Mouse (Mus musculus) skeletal muscle tissue, adult 2 months (tissue): Measurements from ENCODE around the gene Ldlrad1.

Experiments
- DNase-seq: peaks from one replicate; pipeline ENCODE4 v3.0.0-alpha.2; 2012; ENCODE audit warnings: low read depth, low spot score

Gene Ldlrad1

DNA sequence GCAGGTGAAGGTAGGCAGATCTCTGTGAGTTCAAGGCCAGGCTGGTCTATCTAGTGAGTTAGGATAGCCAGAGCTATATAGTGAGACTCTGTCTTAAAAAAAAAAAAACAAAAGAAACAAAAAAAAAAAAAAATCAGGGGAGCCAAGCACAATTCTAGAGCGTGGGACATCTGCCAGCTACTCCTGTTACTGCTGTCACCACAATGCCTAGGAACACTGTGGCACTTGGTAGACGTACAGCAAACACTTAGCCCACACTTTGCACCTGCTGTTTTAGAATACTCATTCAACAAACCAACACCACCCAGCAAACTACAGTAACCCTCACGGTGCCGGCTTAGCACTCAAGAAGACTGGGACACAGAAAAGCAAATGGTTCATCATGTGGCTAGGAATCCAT is 2.5 kb downstream of the Ldlrad1 start:
- DNase-seq = no peak

DNA sequence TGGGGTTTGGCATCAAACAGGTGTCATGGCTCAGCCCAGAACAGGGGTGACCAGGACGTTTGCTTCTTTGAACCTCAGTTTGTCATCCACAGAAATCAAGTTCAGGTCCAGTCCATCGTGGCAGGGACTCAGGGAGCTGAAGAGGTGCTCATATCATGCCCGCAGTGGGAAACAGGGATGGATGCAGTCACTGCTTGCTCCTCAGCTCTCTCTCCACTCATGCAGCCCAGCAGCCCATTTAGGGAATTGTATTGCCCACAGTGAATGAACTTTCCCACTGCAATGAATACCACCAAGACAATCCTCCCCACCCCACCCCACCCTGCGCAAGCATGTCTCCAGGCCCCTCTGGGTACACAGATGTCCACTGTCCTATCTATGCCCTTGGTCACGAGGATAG is 3.0 kb downstream of the Ldlrad1 start:
- no peak for DNase-seq

DNA sequence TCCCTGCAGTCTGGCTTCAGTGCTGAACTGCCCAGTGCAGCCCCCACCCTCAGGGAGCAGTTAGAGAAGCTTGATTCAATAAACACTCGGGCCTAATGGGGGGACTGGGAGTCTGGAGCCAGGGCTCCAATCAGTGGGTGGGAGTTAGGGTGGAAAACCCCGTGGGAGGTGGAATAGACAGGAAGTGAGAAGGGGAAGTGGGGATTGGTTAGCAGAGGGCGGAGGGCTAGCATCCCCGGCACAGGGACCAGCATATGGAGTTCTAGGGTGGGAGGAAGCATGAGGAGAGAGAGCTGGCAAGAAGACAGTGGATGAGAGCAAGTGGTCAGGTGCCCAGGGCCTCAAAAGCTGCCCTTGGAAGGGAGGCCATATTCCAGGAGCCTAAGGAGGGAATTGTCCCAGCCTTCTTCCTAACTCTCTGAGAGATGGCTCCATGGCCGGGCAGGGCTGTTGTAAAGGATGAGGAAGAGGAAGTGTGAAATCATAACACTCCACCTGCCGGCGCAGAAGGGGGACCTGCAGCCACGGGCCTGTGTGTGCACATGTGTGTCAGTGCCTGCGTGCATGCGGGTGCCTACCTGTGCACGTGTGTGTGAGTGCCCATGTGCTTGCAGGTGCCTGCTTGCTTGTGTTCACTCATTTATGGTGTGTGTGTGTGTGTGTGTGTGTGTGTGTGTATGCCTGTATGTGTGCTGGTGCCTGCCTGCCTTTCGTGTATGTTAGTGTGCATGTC is 4.5 kb downstream of the Ldlrad1 start:
- no peak for DNase-seq

DNA sequence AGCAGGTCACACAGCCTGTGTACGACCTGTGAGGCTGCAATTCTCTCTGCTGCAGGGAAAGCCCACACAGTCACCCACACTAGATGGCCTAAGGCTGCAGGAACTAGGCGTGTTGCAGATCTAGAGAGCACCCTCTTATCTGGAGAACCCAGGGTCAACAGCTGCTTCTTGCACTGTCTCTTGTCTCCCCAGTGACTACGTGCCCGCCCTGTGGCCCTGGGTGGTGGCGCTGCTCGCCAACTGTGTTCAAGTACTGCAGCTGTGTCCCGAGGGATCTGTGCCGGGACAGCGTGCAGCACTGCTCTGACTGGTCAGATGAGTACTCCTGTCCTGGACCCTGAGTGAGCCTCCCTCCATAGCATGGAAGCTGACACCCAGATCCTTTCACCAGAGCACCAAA is 8.6 kb downstream of the Ldlrad1 start:
- DNase-seq = peak; percentile 13

DNA sequence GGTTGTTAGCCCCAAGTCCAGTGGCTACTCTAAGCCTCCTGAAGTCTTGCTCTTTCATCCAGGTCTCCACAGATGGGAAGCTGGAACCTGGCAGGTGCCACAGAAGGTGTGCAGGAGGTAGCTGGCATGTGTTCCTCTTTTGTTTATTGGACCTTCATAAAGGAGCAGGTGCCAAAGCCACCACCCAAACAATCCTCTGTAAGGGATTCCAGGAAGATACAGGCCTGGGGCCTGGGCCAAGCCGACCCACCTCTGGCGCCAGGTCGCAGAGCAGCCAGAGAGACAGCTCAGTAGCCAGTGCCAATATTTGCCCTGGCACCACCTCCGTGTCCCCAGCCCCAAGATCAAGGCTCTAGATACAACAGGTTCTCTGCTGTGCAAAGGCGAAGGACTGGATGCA is 12.5 kb downstream of the Ldlrad1 start:
- DNase-seq = no peak

DNA sequence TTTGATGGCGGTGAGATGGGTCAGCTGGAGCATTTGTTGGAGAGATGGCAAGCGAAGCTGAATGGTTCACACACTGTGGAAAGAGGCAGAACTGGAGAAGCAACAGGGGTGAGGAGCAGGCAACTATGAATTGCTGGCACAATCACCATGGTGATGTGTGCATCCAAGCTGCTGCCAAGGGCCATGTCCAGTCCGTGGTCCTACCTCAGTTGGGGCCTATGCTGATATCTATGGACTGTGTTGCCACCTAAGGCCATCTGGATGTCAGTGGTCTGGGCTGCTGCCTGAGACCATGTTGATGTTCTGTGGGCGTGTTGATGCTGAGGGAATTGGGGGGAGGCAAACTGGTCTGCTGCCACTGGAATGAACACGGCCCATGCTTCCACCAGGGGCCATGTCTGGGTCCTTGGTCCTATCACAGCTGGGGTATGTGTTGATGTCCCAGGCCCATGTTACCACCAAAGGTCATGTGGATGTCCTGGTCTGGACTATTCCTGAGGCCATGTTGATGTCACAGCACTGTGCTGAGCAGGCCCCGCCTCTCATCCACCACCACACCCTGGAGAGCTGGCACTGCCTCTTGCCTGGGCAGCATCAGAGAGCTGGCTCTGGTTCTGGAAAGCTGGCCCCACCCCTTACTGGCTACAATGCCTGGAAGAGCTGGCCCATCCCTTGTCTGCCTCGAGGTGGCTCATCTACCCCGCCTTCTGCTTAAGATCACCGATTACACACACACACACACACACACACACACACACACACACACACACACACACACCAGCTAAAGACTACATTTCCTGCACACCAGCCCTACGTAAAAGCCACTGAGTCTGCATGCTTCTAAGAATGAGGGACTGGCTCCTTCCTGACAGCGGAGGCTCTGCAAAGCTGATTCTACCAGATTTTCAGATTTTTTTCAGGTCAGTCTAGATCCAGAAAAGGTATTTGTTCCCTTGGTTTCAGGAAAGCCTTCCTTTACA is 14.5 kb downstream of the Ldlrad1 start:
- peak; percentile 39 for DNase-seq

DNA sequence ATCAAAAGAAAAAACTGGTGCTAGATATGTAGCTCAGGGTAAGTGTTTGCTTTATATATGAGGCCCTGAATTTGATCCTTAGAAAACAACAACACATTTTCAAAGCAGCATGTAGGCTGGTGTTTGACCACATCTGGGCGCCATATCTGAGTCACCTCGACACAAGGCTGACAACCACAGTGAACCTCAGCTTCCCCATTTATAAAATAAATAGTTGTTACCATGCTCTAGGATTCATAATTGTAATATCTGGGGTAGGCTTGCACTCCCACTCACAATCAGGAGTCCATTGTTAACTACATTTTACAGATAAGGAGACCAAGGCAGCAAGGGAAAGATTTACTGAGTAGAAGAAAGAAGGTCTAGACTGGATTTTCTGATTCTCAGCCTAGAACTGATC is 17.3 kb downstream of the Ldlrad1 start:
- DNase-seq = no peak

DNA sequence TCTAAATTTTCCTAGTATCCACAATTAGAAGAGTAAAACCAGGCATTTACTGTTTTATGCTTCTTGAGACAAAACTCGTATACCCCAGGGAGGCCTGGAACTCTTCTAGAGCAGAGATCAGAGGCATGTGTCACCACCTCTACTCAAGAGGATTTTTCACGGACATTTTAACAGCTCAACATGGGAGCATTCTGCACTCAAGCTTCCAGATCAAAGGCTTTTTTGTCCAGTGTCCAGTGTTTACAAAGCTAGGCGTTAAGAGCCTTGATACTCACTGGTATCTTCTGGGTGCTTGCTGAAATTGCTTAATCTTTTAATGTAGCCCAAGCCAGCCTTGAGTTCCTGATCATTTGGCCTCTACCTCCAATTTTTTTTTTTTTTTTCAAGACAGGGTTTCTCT is 23.2 kb downstream of the Ldlrad1 start:
- no peak for DNase-seq

DNA sequence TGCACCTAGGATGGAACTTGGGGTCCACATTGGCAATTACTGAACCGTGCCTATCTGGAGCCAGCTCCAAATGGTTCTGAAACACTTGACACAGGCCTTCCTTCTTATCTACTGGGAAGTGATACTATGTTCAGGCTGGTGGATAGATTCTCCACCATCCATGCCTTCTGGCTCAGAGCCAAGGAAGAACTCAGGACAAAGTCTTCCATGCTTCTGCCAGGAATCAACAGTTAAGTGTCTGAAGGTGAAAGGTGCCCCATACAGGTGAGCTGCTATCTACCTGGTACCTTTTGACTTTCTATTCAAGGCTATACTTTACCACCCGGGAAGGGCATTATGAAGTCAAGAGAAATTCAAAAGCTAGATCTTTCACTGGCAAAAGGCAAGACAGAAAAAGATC is 29.3 kb downstream of the Ldlrad1 start:
- DNase-seq = no peak

DNA sequence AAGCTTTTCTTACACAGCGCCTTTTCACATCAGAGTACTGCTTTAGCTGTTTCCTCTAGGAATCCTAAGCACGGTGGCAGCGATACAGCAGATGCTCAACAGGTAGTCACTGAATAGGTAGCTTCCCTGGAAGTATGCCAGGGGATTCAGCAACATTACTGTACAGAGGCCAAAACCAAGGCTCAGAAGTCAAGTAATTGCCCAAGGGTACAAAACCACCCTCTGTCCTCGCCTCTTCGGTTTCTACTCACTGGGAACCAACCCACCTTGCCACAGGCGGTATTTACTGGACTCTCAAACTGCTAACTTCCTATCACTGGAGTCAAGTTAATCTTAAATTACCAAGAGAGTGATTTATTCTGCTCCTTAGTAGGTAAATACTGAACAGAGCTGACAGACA is 31.2 kb downstream of the Ldlrad1 start:
- DNase-seq = no peak

DNA sequence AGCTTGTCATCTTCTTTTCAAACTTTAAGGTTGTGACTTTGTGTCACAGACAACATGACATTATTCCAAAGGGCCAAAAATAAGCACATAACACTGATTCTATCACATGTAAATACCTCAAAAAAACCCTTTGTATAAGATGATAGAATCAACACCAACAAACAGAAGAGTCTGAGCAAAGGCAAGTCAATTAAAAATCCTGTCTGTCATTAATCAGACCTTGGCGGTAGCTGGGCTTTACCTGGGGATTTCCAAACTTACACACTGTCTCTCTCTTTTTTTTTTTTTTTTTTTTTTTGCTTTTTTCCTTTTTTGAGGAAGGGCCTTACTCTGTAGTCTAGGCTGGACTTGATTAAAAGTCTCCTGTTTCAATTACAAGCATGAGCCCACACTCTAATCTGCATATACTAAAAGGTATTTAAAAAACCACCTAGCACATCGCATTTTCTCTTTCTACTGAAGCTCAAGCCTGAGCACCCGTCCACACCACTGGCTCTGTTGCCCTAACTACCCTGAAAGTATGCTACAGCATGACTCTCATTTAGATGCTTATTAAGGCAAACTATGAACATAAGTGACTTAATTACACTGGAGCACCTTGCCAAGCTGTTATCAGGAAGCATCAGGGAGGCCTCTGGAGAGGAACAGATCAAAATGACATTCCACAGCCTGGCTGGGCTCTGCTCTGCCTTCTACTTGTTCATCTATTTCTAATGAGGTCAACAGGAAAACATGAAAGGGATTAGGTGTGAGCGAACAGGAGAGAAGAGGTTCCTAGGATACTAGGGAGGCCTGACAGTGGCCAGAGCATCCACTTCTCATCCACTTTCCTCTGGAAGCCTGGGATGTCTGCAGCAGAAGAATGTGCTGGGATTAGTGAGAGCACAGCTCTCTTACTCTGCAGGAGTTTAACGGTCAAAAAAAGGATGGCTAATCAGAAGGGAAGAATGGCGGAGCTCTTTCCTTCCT is 34.7 kb downstream of the Ldlrad1 start:
- no peak for DNase-seq

DNA sequence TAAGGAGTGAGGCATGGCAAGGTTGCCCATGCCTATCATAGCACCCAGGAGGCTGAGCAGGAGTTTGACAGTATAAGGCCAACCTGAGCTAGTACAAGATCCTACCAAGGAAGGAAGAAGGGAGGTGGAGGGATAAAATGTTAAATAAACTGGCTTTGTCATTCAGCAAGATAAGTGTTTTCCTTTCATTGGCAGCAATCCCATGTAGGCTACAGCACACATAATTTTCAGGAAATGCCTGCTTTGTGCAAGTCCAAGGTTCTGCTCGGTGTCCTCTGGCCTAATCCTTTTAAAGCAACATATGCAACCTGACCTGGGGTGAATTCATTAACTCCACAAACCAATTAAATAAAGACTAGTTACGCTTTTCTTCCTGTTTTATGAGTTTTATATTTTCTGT is 36.4 kb downstream of the Ldlrad1 start:
- DNase-seq = no peak

DNA sequence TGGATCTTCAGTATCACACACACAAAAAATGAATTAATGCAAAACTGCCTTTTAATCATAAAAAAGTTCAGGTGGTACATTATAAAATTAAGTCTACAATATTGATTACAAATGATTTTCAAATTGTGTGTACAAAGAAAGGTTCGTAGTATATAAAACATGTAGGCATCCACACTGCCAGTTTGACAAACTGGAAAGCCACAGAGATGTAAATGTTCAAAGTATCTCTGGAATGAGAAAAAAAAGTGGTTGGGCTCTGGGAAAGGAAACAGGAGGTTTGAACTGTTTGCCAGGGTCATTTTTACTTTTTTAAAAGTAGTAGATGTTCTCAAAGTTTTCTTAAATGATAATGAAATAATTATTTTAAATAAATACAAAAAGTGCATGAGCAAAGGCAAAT is 37.1 kb downstream of the Ldlrad1 start:
- DNase-seq = no peak

DNA sequence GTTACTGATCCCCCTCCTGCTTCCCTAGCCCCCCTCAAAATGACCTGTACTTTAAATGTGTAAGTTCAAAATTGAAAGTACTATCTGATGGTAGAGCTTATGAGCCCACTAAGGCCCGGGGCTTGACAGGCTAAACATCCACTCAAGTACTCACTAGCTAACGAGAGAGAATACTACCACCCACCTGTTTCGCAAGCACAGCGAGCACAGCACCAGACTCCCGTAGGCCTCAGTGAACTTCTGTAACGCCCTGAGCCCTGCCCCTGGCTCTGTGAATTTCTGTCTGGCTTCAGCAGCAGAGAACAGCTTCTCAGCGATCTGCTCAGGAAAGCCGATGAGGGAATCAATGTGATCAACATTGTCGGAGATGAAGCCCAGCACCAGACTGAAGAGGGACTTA is 38.1 kb downstream of the Ldlrad1 start:
- DNase-seq = no peak

DNA sequence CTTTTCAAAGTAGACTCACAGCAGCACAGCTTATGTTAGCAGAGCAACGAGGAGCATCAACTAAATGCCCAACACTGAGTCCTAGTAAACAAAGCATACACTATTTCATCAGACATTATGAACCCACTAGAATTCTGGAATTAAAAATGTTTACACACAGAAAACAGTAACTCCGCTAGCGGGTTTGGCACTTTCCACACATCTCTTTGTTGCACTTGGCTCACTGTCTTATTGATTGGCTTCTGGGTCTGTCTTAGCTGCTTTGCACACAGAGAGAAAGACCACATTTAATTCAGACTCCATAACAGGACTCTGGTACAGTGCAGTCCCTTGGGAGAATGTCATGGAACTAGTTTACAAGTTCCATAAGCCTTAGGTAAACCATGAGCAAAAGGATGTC is 39.1 kb downstream of the Ldlrad1 start:
- DNase-seq = no peak

DNA sequence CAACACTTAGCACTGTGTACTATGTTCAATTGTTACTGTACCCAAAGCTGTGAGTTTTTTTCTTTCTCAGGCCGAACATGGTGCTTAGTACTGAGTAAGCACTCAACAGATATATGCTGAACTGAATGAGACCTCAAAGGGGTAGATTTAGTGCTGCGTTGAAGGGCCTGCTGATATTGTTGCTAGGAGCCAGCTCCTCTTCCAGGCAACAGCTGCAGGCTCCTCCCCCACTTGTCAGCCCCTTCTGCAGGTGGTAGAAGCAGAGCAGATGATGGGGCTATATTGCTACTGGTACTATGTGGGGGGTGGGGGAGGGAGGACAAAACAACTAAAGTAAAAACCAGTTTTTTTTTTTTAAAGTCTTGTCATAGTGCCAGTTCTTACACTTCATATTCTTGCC is 40.5 kb downstream of the Ldlrad1 start:
- no peak for DNase-seq

DNA sequence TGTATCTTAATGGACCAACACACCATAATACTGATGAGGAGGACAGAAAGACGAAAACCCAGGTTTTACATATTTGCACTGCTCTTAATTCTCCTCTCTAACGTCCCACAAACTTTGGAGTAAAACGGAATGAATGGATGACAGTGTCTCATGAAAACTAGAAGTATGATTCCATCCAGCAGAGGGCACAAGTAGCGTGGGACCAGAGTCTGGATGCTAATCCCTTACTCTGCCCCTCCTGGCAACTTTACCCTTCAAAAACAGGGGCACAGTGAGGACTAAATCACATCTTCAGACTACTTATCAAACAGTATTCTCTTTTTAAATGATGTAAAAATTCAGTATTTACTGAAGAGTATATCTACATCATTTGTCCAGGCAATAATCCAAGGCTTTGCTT is 41.5 kb downstream of the Ldlrad1 start:
- DNase-seq = no peak

DNA sequence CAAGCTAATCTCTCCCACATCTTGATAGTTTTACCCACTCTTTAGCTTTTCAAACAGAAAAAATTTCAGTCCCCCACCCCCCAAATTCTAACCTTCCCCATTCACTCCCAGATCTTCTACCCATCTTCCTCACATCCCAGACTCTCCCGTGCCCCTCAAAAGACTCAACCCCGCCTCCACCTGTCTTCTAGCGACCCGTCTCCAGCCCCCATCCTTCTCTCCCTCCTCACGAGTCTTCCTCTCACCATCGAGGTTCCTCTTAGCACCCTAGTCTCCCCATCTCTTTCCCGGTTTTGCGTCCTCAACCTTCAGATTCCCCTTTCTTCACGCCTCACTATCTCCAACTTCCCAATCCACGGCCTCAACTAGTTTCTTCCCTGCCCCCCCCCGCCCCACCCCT is 43.5 kb downstream of the Ldlrad1 start:
- DNase-seq = no peak

DNA sequence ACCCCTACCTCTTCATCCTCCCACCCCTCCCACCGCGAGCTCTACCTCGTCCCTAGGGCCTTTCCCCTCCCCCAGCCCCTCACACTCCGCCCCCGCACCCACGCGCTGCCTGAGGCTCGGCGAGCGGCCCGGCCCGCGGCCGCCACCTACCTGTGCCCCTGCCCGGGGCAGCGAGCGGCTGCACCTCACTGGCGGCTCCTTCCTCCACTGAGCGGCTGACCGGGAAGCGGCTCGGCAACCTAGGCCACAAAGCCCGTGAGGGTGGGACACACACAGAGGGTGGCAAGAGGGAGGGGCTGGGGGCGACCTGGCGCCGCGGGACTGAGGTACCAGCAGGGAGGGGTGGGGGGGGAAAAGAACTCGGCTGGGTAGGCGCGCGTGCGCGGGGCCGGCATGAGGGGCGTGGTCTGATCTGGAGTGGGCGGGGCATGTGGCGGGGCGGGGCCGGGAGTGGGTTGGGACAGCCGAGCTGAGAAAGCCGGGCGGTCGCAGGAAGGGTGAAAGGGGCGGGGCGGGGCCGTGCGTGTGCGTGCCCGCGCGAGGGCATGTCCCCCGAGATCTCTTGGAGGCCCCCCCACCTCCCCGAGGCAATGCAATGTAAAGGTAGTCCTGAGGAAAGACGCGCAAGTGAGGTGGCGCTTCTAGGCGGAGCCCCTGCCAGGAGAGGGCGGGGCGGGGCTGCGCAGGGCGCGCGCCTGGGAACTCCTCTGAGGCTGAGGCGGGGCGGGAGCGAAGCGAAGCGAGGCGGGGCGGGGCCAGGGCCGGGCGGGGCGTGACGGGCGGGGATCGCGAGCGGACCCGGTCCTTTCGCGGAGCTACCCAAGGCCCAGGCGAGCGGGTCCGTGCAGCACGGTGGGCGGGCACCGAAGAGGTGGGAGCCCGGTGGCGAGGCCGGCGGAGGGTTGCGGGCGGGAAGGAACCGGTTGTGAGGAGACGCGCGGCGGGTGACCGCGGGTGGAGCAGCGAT is 44.4 kb downstream of the Ldlrad1 start, which contains the start of the genes Lrrc42 and Hspb11:
Lrrc42 (minus strand) TSS at position 408 of the 967 bp plus-strand sequence.
Hspb11 (plus strand) TSS at position 469 of the 967 bp plus-strand sequence.
- peak; percentile 93 for DNase-seq

DNA sequence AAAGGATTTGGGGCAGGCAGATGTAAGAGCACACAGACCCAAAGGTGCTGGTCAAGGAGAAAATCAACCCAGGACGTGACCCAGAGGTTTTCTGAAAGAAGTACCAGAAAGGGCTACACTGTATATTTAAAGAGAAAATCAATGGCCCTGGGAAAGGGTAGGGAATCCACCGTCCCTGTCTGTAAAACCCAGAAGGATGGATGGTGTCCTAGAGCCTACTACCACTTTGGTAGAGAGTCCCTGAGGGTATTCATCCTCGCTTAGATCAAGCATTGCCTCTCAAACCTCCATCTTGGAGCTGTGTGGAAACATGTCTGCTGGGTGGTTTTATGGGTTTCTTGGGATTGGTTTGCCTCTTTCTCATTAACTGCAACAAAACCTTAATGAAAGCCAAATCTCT is 45.4 kb downstream of the Ldlrad1 start:
- DNase-seq = no peak
